Mouse (Mus musculus) embryonic facial prominence, embryonic 15.5 days (tissue): ENCODE data around the gene Thsd4. TPM values are rescaled to one million over a fixed set of nuclear protein-coding genes. Genes with fewer than 3 reads are reported as not detected.

Source experiments
- ATAC-seq: fragments of 200-750 bp; cut with Nextera tagmentation; 2 replicates; pipeline ENCODE4 v1.8.0; 2017; ENCODE audit warnings: low read depth, moderate TSS enrichment; ENCODE audit not compliant: insufficient number of reproducible peaks, low FRiP score, low TSS enrichment
- H3K27ac ChIP-seq: fragments of 300-500 bp; sonication (generic); replicated peaks from 2 replicates; pipeline ENCODE4 v1.5.1; 2015; ENCODE audit warnings: mild to moderate bottlenecking, inconsistent platforms
- H3K27me3 ChIP-seq: fragments of 300-500 bp; sonication (generic); 2 replicates; pipeline ENCODE4 v1.6.1; 2015; ENCODE audit warnings: inconsistent platforms
- H3K36me3 ChIP-seq: fragments of 300-500 bp; sonication (generic); 2 replicates; pipeline ENCODE4 v1.6.1; 2015; ENCODE audit warnings: mild to moderate bottlenecking, inconsistent platforms
- H3K4me1 ChIP-seq: fragments of 300-500 bp; sonication (generic); 2 replicates; pipeline ENCODE4 v1.6.1; 2015; ENCODE audit warnings: inconsistent platforms
- H3K4me2 ChIP-seq: fragments of 300-500 bp; sonication (generic); replicated peaks from 2 replicates; pipeline ENCODE4 v1.6.1; 2015; ENCODE audit warnings: mild to moderate bottlenecking, inconsistent platforms
- H3K4me3 ChIP-seq: fragments of 300-500 bp; sonication (generic); replicated peaks from 2 replicates; pipeline ENCODE4 v1.5.1; 2015; ENCODE audit warnings: mild to moderate bottlenecking, inconsistent platforms
- H3K9ac ChIP-seq: fragments of 300-500 bp; sonication (generic); 2 replicates; pipeline ENCODE4 v1.6.1; 2015; ENCODE audit warnings: inconsistent platforms
- H3K9me3 ChIP-seq: fragments of 300-500 bp; sonication (generic); replicated peaks from 2 replicates; pipeline ENCODE4 v1.6.1; 2016; ENCODE audit warnings: inconsistent platforms
- WGBS: fragments of 180-500 bp; shearing (Covaris S2); methylation state at CpG from one replicate; pipeline ENCODE4 v1.1.7; 2015; 5-methylcytosine and 5-hydroxymethylcytosine counted together
- polyA plus RNA-seq: library from polyadenylated mRNA; unstranded; fragments of >200 nt; fragmentation: Nextera tagmentation; extraction: Ambion mirVana; gene quantifications from 2 replicates; pipeline ENCODE4 v1.2.1, GENCODE M21; 2015

The Thsd4 gene
- polyA plus RNA-seq, 1 experiment from 2014 or later: 26.0 TPM

- no peak for ATAC-seq
- Histone ChIP-seq H3K9me3 (no peaks in the 10 kb centered on the region), H3K27ac (no peak overlapping the region), H3K27me3 (no peaks in the 10 kb centered on the region), H3K9ac (no peak overlapping the region), H3K4me2 (no peak overlapping the region), H3K4me3 (no peak overlapping the region), H3K36me3 (no peaks in the 10 kb centered on the region), H3K4me1 (peaks cover 20% of the 10 kb centered on the region)
- WGBS: 52% methylated on average over 4 of the region's 4 CpGs
Observed at GRCm38 (mm10) chr9:60488816-60489215, 33.0 kb downstream of the Thsd4 start.

- no peak for ATAC-seq
- Histone ChIP-seq H3K4me3 (no peak overlapping the region), H3K4me2 (no peak overlapping the region), H3K4me1 (peaks cover 18% of the 10 kb centered on the region), H3K27me3 (no peaks in the 10 kb centered on the region), H3K36me3 (no peaks in the 10 kb centered on the region), H3K27ac (no peak overlapping the region), H3K9ac (no peak overlapping the region), H3K9me3 (no peaks in the 10 kb centered on the region)
- 70% methylated on average over 4 of the region's 4 CpGs for WGBS
Observed at GRCm38 (mm10) chr9:60482165-60482564, 39.7 kb downstream of the Thsd4 start.

DNA sequence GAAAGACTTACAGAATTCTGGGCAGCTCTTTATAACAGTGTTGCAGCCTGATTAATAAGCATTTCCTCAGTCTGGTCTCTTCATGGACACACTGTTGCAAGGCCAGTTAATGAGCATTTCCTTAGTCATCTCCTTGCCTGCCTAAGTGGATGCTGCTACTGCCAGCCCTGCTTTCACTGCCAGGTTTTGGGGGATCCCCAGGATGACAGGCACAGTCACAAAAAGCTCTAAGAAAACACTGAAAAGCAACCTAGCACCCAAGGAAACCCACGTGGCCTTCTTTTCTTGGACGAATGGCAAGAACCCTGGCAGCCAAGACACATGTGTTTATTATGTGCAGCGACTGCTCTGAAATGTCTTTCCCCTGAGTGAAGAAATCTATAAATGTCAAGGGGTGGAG lies 41.8 kb downstream of the Thsd4 start:
- Histone ChIP-seq H3K9me3 (no peaks in the 10 kb centered on the region), H3K4me3 (no peak overlapping the region), H3K27ac (no peak overlapping the region), H3K4me2 (no peak overlapping the region), H3K27me3 (no peaks in the 10 kb centered on the region), H3K4me1 (peaks cover 18% of the 10 kb centered on the region), H3K9ac (no peak overlapping the region), H3K36me3 (no peaks in the 10 kb centered on the region)
- ATAC-seq: no peak
- WGBS: 49% methylated on average over 3 of the region's 3 CpGs

DNA sequence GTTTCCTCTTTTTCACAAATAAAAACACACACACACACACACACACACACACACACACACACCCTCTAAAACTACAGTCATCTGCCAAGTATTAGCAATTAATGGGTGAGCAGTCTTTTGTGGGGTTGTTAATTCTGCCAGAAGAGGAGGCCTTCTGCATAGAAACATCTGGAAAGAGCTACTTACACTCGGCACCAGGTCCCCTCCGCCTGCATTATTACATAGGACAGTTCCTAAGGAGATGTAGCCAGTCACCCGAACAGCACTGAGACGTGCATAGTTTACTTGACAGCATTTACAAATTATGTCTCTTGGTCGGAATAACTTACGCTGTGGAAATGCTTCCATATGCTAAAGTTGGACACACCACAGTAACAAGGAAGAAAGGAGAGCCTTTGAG lies 43.0 kb downstream of the Thsd4 start:
- no peak overlapping the region for H3K4me3 ChIP-seq
- no peaks in the 10 kb centered on the region for H3K9me3 ChIP-seq
- 32% methylated on average over 6 of the region's 6 CpGs for WGBS
- peak; percentile 63 for ATAC-seq
- H3K4me1 ChIP-seq: peaks cover 18% of the 10 kb centered on the region
- H3K36me3 ChIP-seq: no peaks in the 10 kb centered on the region
- H3K27ac ChIP-seq: no peak overlapping the region
- no peaks in the 10 kb centered on the region for H3K27me3 ChIP-seq
- H3K9ac ChIP-seq: no peak overlapping the region
- H3K4me2 ChIP-seq: no peak overlapping the region

- H3K27ac ChIP-seq: no peak overlapping the region
Observed at GRCm38 (mm10) chr9:60477991-60478750, 43.7 kb downstream of the Thsd4 start.

DNA sequence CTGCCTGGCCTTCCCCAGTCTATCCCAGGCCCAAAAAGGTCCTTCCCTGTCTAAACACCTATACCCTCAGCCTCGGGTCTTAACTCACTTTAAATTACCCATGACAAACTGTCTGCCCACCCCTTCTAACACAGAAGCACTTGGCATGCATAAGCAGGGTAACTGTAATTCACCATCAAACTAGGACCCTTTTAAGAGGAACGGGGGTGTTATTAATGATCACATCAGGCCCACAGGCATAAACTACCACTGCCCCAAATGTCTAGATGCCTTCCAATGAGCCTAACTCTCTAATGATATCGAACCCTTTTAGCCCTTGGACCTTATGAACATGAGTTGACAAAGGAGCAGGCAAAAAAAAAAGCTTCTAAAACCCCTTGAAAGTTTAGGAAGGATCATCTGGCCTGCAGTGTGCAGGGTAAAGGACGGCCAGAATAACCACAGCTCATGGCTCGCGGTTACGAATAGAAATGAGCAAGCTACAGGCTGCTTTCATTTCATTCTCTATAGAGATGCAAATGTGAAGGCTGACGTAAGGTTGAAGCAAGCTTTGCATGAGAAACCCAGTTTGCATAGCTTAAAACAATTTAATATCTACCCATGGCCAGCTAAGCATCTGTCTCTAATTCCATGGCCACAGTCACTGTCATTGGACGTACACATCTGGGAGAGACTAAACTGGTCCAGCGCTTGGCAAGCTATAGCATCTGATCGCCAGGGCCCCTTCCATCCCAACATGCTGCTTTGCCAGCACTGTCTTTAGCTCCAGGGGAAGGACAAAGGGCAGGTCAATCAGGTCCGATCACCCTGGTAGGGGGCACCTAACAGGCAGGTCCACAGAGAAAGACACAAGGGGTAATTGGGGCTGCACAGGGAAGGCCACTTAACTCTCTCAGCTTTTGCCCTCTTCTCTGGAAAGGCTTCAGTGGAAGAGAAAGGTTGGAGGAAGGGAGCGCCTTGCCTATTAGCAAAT lies 61.5 kb downstream of the Thsd4 start:
- WGBS: 68% methylated on average over 13 of the region's 13 CpGs
- Histone ChIP-seq H3K27ac (0 out of 2 replicates have a peak overlapping the region, but pooled peaks have one; percentile 44), H3K4me3 (no peak overlapping the region), H3K27me3 (0 out of 2 replicates have a peak, but pooled peaks cover 6% of the 10 kb centered on the region), H3K4me2 (no peak overlapping the region), H3K4me1 (peaks cover 21% of the 10 kb centered on the region), H3K9ac (no peak overlapping the region), H3K9me3 (no peaks in the 10 kb centered on the region), H3K36me3 (no peaks in the 10 kb centered on the region)
- ATAC-seq: 0 out of 2 replicates have a peak, but pooled peaks have one; percentile 47

More at GRCm38 (mm10) chr9:60477991-60478750, 43.7 kb downstream of the Thsd4 start:
- WGBS: 59% methylated on average over 14 of the region's 14 CpGs
- H3K4me3 ChIP-seq: no peak overlapping the region
- no peak overlapping the region for H3K4me2 ChIP-seq
- H3K27me3 ChIP-seq: no peaks in the 10 kb centered on the region
- no peaks in the 10 kb centered on the region for H3K36me3 ChIP-seq
- no peak for ATAC-seq
- peaks cover 18% of the 10 kb centered on the region for H3K4me1 ChIP-seq
- H3K9ac ChIP-seq: no peak overlapping the region
- no peaks in the 10 kb centered on the region for H3K9me3 ChIP-seq

DNA sequence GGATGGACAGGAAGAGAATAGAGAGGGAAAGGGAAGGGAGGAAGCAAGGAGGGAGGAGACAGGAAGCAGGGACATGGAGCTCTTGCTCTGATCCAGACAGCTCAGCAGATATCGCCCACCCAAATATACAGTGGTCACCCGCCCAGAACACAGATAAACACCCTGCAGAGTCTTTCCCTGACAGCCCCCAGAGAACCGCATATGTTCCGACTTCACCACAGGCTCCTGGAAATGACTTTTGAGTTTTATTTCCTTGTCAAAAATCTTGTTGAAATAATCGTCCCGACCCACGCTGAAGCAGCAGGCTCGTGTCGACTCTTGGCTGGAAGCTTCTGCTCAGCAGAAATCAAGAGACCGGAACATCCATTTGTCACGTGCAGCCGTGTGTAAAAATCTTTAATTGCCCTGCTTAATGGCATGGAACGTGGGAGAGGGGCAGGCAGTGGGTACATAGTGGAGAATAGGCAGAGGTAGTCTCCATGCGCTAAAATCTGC lies 63.3 kb downstream of the Thsd4 start:
- 0 out of 2 replicates have a peak overlapping the region, but pooled peaks have one; percentile 6 for H3K4me2 ChIP-seq
- peaks cover 28% of the 10 kb centered on the region for H3K4me1 ChIP-seq
- H3K4me3 ChIP-seq: no peak overlapping the region
- H3K27me3 ChIP-seq: 0 out of 2 replicates have a peak, but pooled peaks cover 6% of the 10 kb centered on the region
- WGBS: 47% methylated on average over 14 of the region's 14 CpGs
- H3K36me3 ChIP-seq: no peaks in the 10 kb centered on the region
- H3K9me3 ChIP-seq: no peaks in the 10 kb centered on the region
- no peak overlapping the region for H3K27ac ChIP-seq
- no peak overlapping the region for H3K9ac ChIP-seq
- ATAC-seq: no peak

- H3K4me2 ChIP-seq: 0 out of 2 replicates have a peak overlapping the region, but pooled peaks have one; percentile 24
Observed at GRCm38 (mm10) chr9:60457359-60458210, 64.3 kb downstream of the Thsd4 start.

DNA sequence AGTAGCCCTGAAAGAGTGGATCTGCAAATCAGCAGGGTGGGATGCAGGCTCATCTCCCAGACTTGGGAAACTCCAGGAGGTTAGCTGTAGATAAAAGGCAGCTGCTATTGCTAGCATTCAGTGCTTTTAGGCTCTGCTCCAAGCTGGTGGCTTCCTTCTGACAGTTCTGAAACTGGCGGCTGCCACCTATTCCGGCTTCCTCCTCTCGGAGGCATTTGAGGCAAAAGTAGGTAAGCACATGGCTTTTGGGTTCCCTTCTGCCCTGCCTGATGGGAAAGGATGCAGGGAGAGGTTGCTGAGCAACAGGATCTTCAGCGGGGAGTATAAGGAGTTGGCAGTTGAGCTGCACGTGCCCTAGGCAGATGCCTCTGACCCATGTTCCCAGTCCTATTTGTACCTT lies 65.2 kb downstream of the Thsd4 start:
- 46% methylated on average over 5 of the region's 5 CpGs for WGBS
- Histone ChIP-seq H3K27ac (no peak overlapping the region), H3K36me3 (no peaks in the 10 kb centered on the region)

More at GRCm38 (mm10) chr9:60457359-60458210, 64.3 kb downstream of the Thsd4 start:
- Histone ChIP-seq H3K4me3 (no peak overlapping the region), H3K9ac (no peak overlapping the region), H3K27ac (no peak overlapping the region), H3K27me3 (0 out of 2 replicates have a peak, but pooled peaks cover 6% of the 10 kb centered on the region), H3K4me1 (peaks cover 28% of the 10 kb centered on the region), H3K36me3 (no peaks in the 10 kb centered on the region), H3K9me3 (no peaks in the 10 kb centered on the region)
- WGBS: 36% methylated on average over 18 of the region's 18 CpGs
- no peak; the same call in 1 of the 2 replicates for ATAC-seq

GRCm38 (mm10) chr9:60454406-60455076 lies 67.3 kb downstream of the Thsd4 start:
- Histone ChIP-seq H3K36me3 (no peaks in the 10 kb centered on the region), H3K27me3 (0 out of 2 replicates have a peak, but pooled peaks cover 6% of the 10 kb centered on the region), H3K4me2 (no peak overlapping the region), H3K4me3 (no peak overlapping the region), H3K9ac (no peak overlapping the region), H3K27ac (no peak overlapping the region), H3K4me1 (peaks cover 23% of the 10 kb centered on the region), H3K9me3 (no peaks in the 10 kb centered on the region)
- ATAC-seq: no peak
- WGBS: 57% methylated on average over 13 of the region's 13 CpGs

More for the DNA sequence above, 65.2 kb downstream of the Thsd4 start:
- H3K4me1 ChIP-seq: peaks cover 28% of the 10 kb centered on the region
- ATAC-seq: no peak
- H3K4me3 ChIP-seq: no peak overlapping the region
- no peak overlapping the region for H3K4me2 ChIP-seq
- 0 out of 2 replicates have a peak, but pooled peaks cover 6% of the 10 kb centered on the region for H3K27me3 ChIP-seq
- H3K9ac ChIP-seq: no peak overlapping the region
- H3K9me3 ChIP-seq: no peaks in the 10 kb centered on the region
